Mouse (Mus musculus): ENCODE data around the gene Amhr2.

DNA sequence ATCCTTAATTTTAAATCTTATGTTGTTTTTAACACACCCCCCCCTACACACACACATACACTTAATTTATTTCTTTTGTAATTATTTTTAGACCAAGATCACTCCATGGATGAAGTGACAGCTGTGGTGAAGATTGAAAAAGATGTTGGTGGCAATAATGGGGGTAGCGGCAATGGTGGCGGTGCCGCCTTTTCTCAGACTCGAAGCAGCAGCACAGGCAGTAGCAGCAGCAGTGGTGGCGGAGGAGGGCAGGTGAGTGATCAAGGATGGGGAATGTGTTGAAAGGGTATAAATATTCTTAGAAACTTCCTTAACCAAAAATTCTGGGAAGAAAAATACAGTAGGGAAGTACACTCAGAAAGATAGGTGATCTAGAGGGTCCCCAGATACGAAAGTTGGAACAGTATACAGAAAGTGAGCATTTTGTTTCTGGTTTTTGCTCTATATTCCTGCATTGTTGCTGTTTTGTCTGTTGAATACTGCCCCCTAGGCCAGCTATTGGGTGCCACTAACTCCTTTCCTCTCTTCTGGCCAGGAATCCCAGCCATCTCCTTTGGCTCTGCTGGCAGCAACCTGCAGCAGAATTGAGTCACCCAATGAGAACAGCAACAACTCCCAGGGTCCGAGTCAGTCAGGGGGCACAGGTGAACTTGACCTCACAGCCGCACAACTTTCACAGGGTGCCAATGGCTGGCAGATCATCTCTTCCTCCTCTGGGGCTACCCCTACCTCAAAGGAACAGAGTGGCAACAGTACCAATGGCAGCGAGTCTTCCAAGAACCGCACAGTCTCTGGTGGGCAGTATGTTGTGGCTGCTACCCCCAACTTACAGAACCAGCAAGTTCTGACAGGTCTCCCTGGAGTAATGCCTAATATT, 37.2 kb upstream of the Amhr2 start:
- TF ChIP-seq CTCF (IDR thresholded peaks at IDR 0.05; ENCODE audit: extremely low read depth, insufficient read length, insufficient replicate concordance, low read depth, low read length) (no peak), POLR2A (IDR thresholded peaks at IDR 0.05; ENCODE audit: low read depth, low read length) (no peak)
